Mouse (Mus musculus) layer of hippocampus, postnatal 10 days (tissue): Measurements from ENCODE around the gene Prnp. TPM values are rescaled to one million over a fixed set of nuclear protein-coding genes. Genes with fewer than 3 reads are reported as not detected.

Experiments
- total RNA-seq, 2 experiments: library from RNA; stranded (reverse); gene quantifications; 2 replicates each; pipeline ENCODE4 v1.2.3; 2021

Prnp gene
- total RNA-seq, 2 experiments from 2014 or later = 488 to 510 TPM

Other genes with a start within 250 kb of the Prnp start
- gene Erv3, start 50.2 kb upstream of the Prnp start, total RNA-seq = under 1 TPM; 0.09 to 0.14 TPM
- gene Prn, start within 50 bp of the Prnp start, total RNA-seq = under 1 TPM in 1 of 2 experiments, not detected in 1; 0.64 TPM
- 1 to 10 TPM; 5.1 to 5.2 TPM for gene Prnd, start 40.9 kb downstream of the Prnp start, total RNA-seq
- gene Rassf2, start 120.3 kb downstream of the Prnp start, total RNA-seq = 10 to 100 TPM; 37.4 to 39.8 TPM
- gene Slc23a2, start 235.2 kb downstream of the Prnp start, total RNA-seq = 10 to 100 TPM; 78.4 to 79.9 TPM